In the genomic region with DNA sequence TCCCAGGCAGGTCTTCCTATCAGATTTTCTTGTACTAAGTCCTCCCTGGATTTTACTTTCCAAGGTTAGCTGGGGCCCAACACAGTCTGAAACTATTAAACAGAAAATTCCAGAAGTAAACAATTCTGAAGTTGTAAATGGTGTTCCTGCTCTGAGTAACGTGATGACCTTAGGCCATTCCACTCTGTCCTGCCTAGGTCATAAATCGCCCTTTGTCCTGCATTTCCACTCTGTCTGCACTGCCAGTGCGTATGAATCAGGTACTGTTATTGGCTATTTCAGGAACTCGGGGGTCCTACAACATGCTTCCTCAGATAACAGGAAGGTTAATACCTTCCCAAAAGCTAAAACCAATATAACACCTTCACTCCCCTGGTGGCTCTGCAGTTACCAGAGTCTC, we compare ENCODE assay signal across 14 mouse cellular contexts. TPM values are rescaled to one million over a fixed set of nuclear protein-coding genes. Genes with fewer than 3 reads are reported as not detected.
DNase-seq lines count a peak whose midpoint lies in the region; ATAC-seq and TF ChIP-seq lines count a peak whose summit lies in the region.
"Had no signal": no experiment of that assay in that cellular context is flagged by ENCODE, and none has a peak within 500 bp of the region (broad histone marks: within the 10 kb centered on the region; RNA-seq: fewer than 3 reads in every experiment).

No protein-coding gene starts in this region.

- H3K9me3 ChIP-seq in kidney, embryonic 15.5 days (replicated peaks): no peaks in the 10 kb centered on the region
- H3K9me3 ChIP-seq: limb, embryonic 13.5 days had no signal

- ATAC-seq in kidney, embryonic 15.5 days (replicated peaks; ENCODE audit: low FRiP score): no peak

- H3K4me3 ChIP-seq in gastrocnemius, adult 2 months: no peak overlapping the region
- no peak overlapping the region for H3K4me3 ChIP-seq in left cerebral cortex, adult 2 months
- H3K4me3 ChIP-seq in bone marrow macrophage, adult 2 months (ENCODE audit: insufficient read depth, low read length): peak overlapping the region; percentile 12; the same call in 1 of the 2 replicates
- no peak overlapping the region for H3K4me3 ChIP-seq in kidney, embryonic 15.5 days (replicated peaks)
- H3K4me3 ChIP-seq: limb, embryonic 13.5 days had no signal

- H3K27me3 ChIP-seq in kidney, embryonic 15.5 days: no peaks in the 10 kb centered on the region
- H3K27me3 ChIP-seq: limb, embryonic 13.5 days had no signal

- no peak overlapping the region for H3K4me2 ChIP-seq in kidney, embryonic 15.5 days
- H3K4me2 ChIP-seq: limb, embryonic 13.5 days had no signal

- peaks cover 77% of the 10 kb centered on the region for H3K4me1 ChIP-seq in bone marrow macrophage, adult 2 months (ENCODE audit: control insufficient read depth, insufficient read depth, low read length)
- H3K4me1 ChIP-seq in kidney, embryonic 15.5 days: peaks cover 65% of the 10 kb centered on the region

- 23% methylated on average over 4 of the region's 4 CpGs for WGBS in kidney, embryonic 15.5 days

- no peak overlapping the region for H3K9ac ChIP-seq in kidney, embryonic 15.5 days
- H3K9ac ChIP-seq: limb, embryonic 13.5 days had no signal

- intact Hi-C loops in gastrocnemius, adult 2 months (cut with DNase I): no loop called here
- intact Hi-C loops in left cerebral cortex, adult 2 months (cut with DNase I): no loop called here
- intact Hi-C loops in left cerebral cortex, postnatal 25 days (cut with DNase I): no loop called here

- peak overlapping the region; percentile 35; the same call in 1 of the 2 replicates for H3K27ac ChIP-seq in gastrocnemius, adult 2 months
- H3K27ac ChIP-seq in left cerebral cortex, adult 2 months: peak overlapping the region; percentile 21; the same call in 1 of the 2 replicates
- peak overlapping the region; percentile 89 for H3K27ac ChIP-seq in bone marrow macrophage, adult 2 months (ENCODE audit: insufficient read depth, low read depth, low read length)
- peak overlapping the region; percentile 74 for H3K27ac ChIP-seq in kidney, embryonic 15.5 days
- H3K27ac ChIP-seq: limb, embryonic 13.5 days had no signal

- no peak for DNase-seq in gastrocnemius, adult 2 months
- no peak for DNase-seq in gastrocnemius, adult 8-10 months (ENCODE audit: low spot score in 2 of 2)
- DNase-seq in left cerebral cortex, adult 2 months (ENCODE audit: extremely low spot score in 1 of 2, low spot score in 2 of 2): no peak
- no peak for DNase-seq in left cerebral cortex, postnatal 25 days (ENCODE audit: low spot score in 2 of 2)
- DNase-seq in right cerebral cortex, postnatal 14 days: no peak
- DNase-seq in left cerebral cortex, adult 11 months (ENCODE audit: low spot score): no peak
- DNase-seq: adrenal gland, adult 8-10 months; cerebellum, adult 9-10 months; heart, postnatal 14 days; midbrain, embryonic 14.5 days; thymus, postnatal 14 days had no signal

- no peak for TF ChIP-seq POLR2A in bone marrow macrophage, adult 2 months (IDR thresholded peaks at IDR 0.05; ENCODE audit: borderline replicate concordance, low read depth, low read length)

- 0 out of 2 replicates have a peak, but pooled peaks cover 3% of the 10 kb centered on the region for H3K36me3 ChIP-seq in kidney, embryonic 15.5 days

- no peak for TF ChIP-seq CTCF in gastrocnemius, adult 2 months (IDR thresholded peaks at IDR 0.05)
- TF ChIP-seq CTCF in left cerebral cortex, adult 2 months (IDR thresholded peaks at IDR 0.05): no peak
- no peak for TF ChIP-seq CTCF in bone marrow macrophage, adult 2 months (IDR thresholded peaks at IDR 0.05; ENCODE audit: low read depth, low read length)

RNA-seq across cellular contexts. Expression of a gene that starts 31.9 kb away (rescaled TPM):
- total RNA-seq in gastrocnemius, adult 2 months (2021): 1 to 10 TPM; 4.5 to 5.9 TPM
- 1 to 10 TPM; 3.4 to 4.9 (median 3.8) TPM for total RNA-seq in gastrocnemius, adult 8-10 months (2022)
- total RNA-seq in left cerebral cortex, adult 2 months (2021): 10 to 100 TPM in 1 of 2 experiments, 1 to 10 TPM in 1; 9.1 to 10.3 TPM
- total RNA-seq in left cerebral cortex, postnatal 25 days (2021): 1 to 10 TPM; 8.1 to 8.6 TPM
- 33.5 and 35.9 TPM in 2 replicates for polyA plus RNA-seq in bone marrow macrophage, adult 2 months (2012; ENCODE audit: insufficient read depth, insufficient read length, missing spikeins)
- 38.0 and 40.4 TPM in 2 replicates for polyA plus RNA-seq in kidney, embryonic 15.5 days (2015; fragmentation: Nextera tagmentation; extraction: Ambion mirVana)

Comparison
In these comparisons a context has a peak if more than half of its experiments do, and no peak if none do; other contexts are left out.
1. H3K27ac ChIP-seq: peak in every context shown above with its lines; median percentile 89 in bone marrow macrophage, adult 2 months; 74 in kidney, embryonic 15.5 days; 35 in gastrocnemius, adult 2 months; 21 in left cerebral cortex, adult 2 months.